Mouse (Mus musculus) spleen, adult 2 months (tissue): ENCODE results near the gene Socs5.

Source experiments
- CTCF ChIP-seq: fragments of 200-500 bp; IDR thresholded peaks from 2 replicates; pipeline ENCODE4 v1.5.1; 2011; ENCODE audit warnings: mild to moderate bottlenecking, inconsistent platforms; ENCODE audit not compliant: insufficient read depth, insufficient read length, insufficient replicate concordance; ENCODE audit errors: extremely low read depth
- POLR2A ChIP-seq: fragments of 200-500 bp; IDR thresholded peaks from 2 replicates; pipeline ENCODE4 v1.6.1; 2011; ENCODE audit warnings: low read depth, low read length, inconsistent platforms

GRCm38 (mm10) chr17:87082547-87082946, 24.9 kb upstream of the Socs5 start:
- TF ChIP-seq POLR2A (no peak), CTCF (no peak)
